Mouse (Mus musculus): Measurements from ENCODE around the gene Rfc4. TPM values are rescaled to one million over a fixed set of nuclear protein-coding genes. Genes with fewer than 3 reads are reported as not detected.

Gene Rfc4
- polyA plus RNA-seq (2012; rRNA removed) (9.0 and 12.1 TPM in 2 replicates), polyA plus RNA-seq (2014; fragmentation: Nextera tagmentation; extraction: Ambion mirVana) (90.1 and 91.4 TPM in 2 replicates)

GRCm38 (mm10) chr16:23127673-23128375 is at the start of gene Rfc4:
Gene Rfc4 (minus strand): TSS chr16:23127737.
- Histone ChIP-seq H3K9me3 (ENCODE audit: control insufficient read depth, low read length) (no peaks in the 10 kb centered on the region), H3K36me3 (ENCODE audit: control insufficient read depth, insufficient read depth, low read length) (peaks cover 10% of the 10 kb centered on the region), H3K4me3 (replicated peaks; ENCODE audit: low read length) (peak within 1 kb of the TSS; percentile 73), H3K4me2 (replicated peaks; ENCODE audit: low read depth, low read length, severe bottlenecking) (peak within 1 kb of the TSS; percentile 63), H3K4me1 (ENCODE audit: control insufficient read depth, insufficient read depth, low read length) (peaks cover 11% of the 10 kb centered on the region; the same call in 1 of the 2 replicates), H3K27me3 (ENCODE audit: control insufficient read depth, insufficient read depth, low read length) (no peaks in the 10 kb centered on the region), H3K9ac (ENCODE audit: low read depth, low read length, severe bottlenecking) (peak within 1 kb of the TSS; percentile 96), H3K27ac (replicated peaks; ENCODE audit: low read depth, low read length) (peak within 1 kb of the TSS; percentile 98)
- ATAC-seq (ENCODE audit: low FRiP score, low read depth) = peak; percentile 93
- peak; percentile 92 for DNase-seq (ENCODE audit: low spot score)
- under 1% methylated on average over 47 of the region's 51 CpGs for WGBS
- peak; percentile 65; the same call in 1 of the 2 replicates for TF ChIP-seq POLR2A (IDR thresholded peaks at IDR 0.05; ENCODE audit: borderline replicate concordance, extremely low read depth, insufficient read depth, insufficient read length)

- TF ChIP-seq POLR2A (IDR thresholded peaks at IDR 0.05; ENCODE audit: borderline replicate concordance, extremely low read depth, insufficient read depth, insufficient read length) = no peak
- DNase-seq (ENCODE audit: low spot score) = no peak
- H3K4me1 ChIP-seq (ENCODE audit: control insufficient read depth, insufficient read depth, low read length) = no peaks in the 10 kb centered on the region
- H3K9ac ChIP-seq (ENCODE audit: low read depth, low read length, severe bottlenecking) = no peak overlapping the region
- ATAC-seq (ENCODE audit: low FRiP score, low read depth) = no peak
- WGBS = 50% methylated on average over 3 of the region's 3 CpGs
- H3K27me3 ChIP-seq (ENCODE audit: control insufficient read depth, insufficient read depth, low read length) = no peaks in the 10 kb centered on the region
- H3K27ac ChIP-seq (replicated peaks; ENCODE audit: low read depth, low read length) = no peak overlapping the region
- H3K4me2 ChIP-seq (replicated peaks; ENCODE audit: low read depth, low read length, severe bottlenecking) = no peak overlapping the region
- H3K36me3 ChIP-seq (ENCODE audit: control insufficient read depth, insufficient read depth, low read length) = no peaks in the 10 kb centered on the region
- no peaks in the 10 kb centered on the region for H3K9me3 ChIP-seq (ENCODE audit: control insufficient read depth, low read length)
- H3K4me3 ChIP-seq (replicated peaks; ENCODE audit: low read length) = no peak overlapping the region
These were observed 48.4 kb upstream of the Rfc4 start for GRCm38 (mm10) chr16:23175956-23176355.

GRCm38 (mm10) chr16:23174855-23175254 is 47.3 kb upstream of the Rfc4 start:
- 90% methylated on average over 5 of the region's 5 CpGs for WGBS
- no peaks in the 10 kb centered on the region for H3K27me3 ChIP-seq (ENCODE audit: control insufficient read depth, insufficient read depth, low read length)
- H3K9ac ChIP-seq (ENCODE audit: low read depth, low read length, severe bottlenecking) = no peak overlapping the region
- no peaks in the 10 kb centered on the region for H3K4me1 ChIP-seq (ENCODE audit: control insufficient read depth, insufficient read depth, low read length)
- ATAC-seq (ENCODE audit: low FRiP score, low read depth) (no peak), DNase-seq (ENCODE audit: low spot score) (no peak)
- no peak overlapping the region for H3K27ac ChIP-seq (replicated peaks; ENCODE audit: low read depth, low read length)
- no peak for TF ChIP-seq POLR2A (IDR thresholded peaks at IDR 0.05; ENCODE audit: borderline replicate concordance, extremely low read depth, insufficient read depth, insufficient read length)
- no peak overlapping the region for H3K4me3 ChIP-seq (replicated peaks; ENCODE audit: low read length)
- no peaks in the 10 kb centered on the region for H3K36me3 ChIP-seq (ENCODE audit: control insufficient read depth, insufficient read depth, low read length)
- no peaks in the 10 kb centered on the region for H3K9me3 ChIP-seq (ENCODE audit: control insufficient read depth, low read length)
- no peak overlapping the region for H3K4me2 ChIP-seq (replicated peaks; ENCODE audit: low read depth, low read length, severe bottlenecking)

GRCm38 (mm10) chr16:23173904-23174303 is 46.4 kb upstream of the Rfc4 start:
- H3K4me3 ChIP-seq (replicated peaks; ENCODE audit: low read length) = no peak overlapping the region
- no peak for DNase-seq (ENCODE audit: low spot score)
- H3K36me3 ChIP-seq (ENCODE audit: control insufficient read depth, insufficient read depth, low read length) = no peaks in the 10 kb centered on the region
- TF ChIP-seq POLR2A (IDR thresholded peaks at IDR 0.05; ENCODE audit: borderline replicate concordance, extremely low read depth, insufficient read depth, insufficient read length) = no peak
- H3K4me2 ChIP-seq (replicated peaks; ENCODE audit: low read depth, low read length, severe bottlenecking) = no peak overlapping the region
- H3K27me3 ChIP-seq (ENCODE audit: control insufficient read depth, insufficient read depth, low read length) = no peaks in the 10 kb centered on the region
- no peaks in the 10 kb centered on the region for H3K9me3 ChIP-seq (ENCODE audit: control insufficient read depth, low read length)
- 95% methylated on average over 5 of the region's 5 CpGs for WGBS
- no peak overlapping the region for H3K9ac ChIP-seq (ENCODE audit: low read depth, low read length, severe bottlenecking)
- no peak for ATAC-seq (ENCODE audit: low FRiP score, low read depth)
- no peak overlapping the region for H3K27ac ChIP-seq (replicated peaks; ENCODE audit: low read depth, low read length)
- H3K4me1 ChIP-seq (ENCODE audit: control insufficient read depth, insufficient read depth, low read length) = no peaks in the 10 kb centered on the region

- Histone ChIP-seq H3K9ac (ENCODE audit: low read depth, low read length, severe bottlenecking) (no peak overlapping the region), H3K36me3 (ENCODE audit: control insufficient read depth, insufficient read depth, low read length) (no peaks in the 10 kb centered on the region), H3K27me3 (ENCODE audit: control insufficient read depth, insufficient read depth, low read length) (no peaks in the 10 kb centered on the region), H3K4me3 (replicated peaks; ENCODE audit: low read length) (no peak overlapping the region), H3K9me3 (ENCODE audit: control insufficient read depth, low read length) (no peaks in the 10 kb centered on the region), H3K4me2 (replicated peaks; ENCODE audit: low read depth, low read length, severe bottlenecking) (no peak overlapping the region), H3K4me1 (ENCODE audit: control insufficient read depth, insufficient read depth, low read length) (no peaks in the 10 kb centered on the region), H3K27ac (replicated peaks; ENCODE audit: low read depth, low read length) (no peak overlapping the region)
- TF ChIP-seq POLR2A (IDR thresholded peaks at IDR 0.05; ENCODE audit: borderline replicate concordance, extremely low read depth, insufficient read depth, insufficient read length) = no peak
- no peak for DNase-seq (ENCODE audit: low spot score)
- WGBS = 91% methylated on average over 3 of the region's 3 CpGs
- no peak for ATAC-seq (ENCODE audit: low FRiP score, low read depth)
These were observed 43.3 kb upstream of the Rfc4 start for GRCm38 (mm10) chr16:23170813-23171212.

Data from limb, embryonic 14.5 days (tissue).